Mouse (Mus musculus): Measurements from ENCODE around the gene Zfp239. TPM values are rescaled to one million over a fixed set of nuclear protein-coding genes. Genes with fewer than 3 reads are reported as not detected.

Zfp239 gene
- polyA plus RNA-seq (2014; fragmentation: Nextera tagmentation; extraction: Ambion mirVana): 6.8 and 8.4 TPM in 2 replicates

DNA sequence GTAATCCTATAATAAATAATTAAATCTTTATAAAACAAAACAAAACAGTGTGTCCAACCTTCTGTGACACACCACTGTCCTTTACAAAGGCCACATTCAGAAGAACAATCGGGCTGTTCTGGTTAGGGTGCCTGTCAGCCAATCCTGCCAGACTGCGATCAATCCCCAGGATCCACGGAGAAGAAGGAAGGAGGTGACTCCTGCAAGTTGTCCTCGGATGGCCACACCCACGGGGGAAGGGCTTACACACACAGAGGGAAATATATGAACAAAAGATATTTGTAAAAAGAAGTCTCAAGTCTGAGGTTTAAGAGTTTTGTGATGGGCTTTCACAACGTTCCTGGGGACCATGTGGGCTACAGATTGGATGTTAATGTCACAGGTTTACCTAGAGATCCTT, at the start of gene Zfp239:
TSS of gene Zfp239 (plus strand) at position 253 of the 400 bp plus-strand sequence.
- DNase-seq (ENCODE audit: low spot score): no peak
- no peak within 1 kb of the TSS for H3K27ac ChIP-seq (ENCODE audit: low read depth)
- whole genome bisulfite sequencing: 64% methylated on average over 6 of the region's 6 CpGs
- ATAC-seq (replicated peaks; ENCODE audit: low FRiP score, low TSS enrichment, low read depth): no peak
- peak within 1 kb of the TSS; percentile 60 for H3K9ac ChIP-seq (ENCODE audit: low read length)
- peak within 1 kb of the TSS; percentile 88 for H3K4me2 ChIP-seq (ENCODE audit: low read length)
- H3K27me3 ChIP-seq (replicated peaks; ENCODE audit: control insufficient read depth, insufficient read depth, low read length): no peaks in the 10 kb centered on the region
- no peaks in the 10 kb centered on the region for H3K9me3 ChIP-seq (ENCODE audit: control insufficient read depth, low read length)
- H3K36me3 ChIP-seq (ENCODE audit: control insufficient read depth, insufficient read depth, low read length): no peaks in the 10 kb centered on the region
- H3K4me3 ChIP-seq (ENCODE audit: low read depth, low read length): peak within 1 kb of the TSS; percentile 60
- H3K4me1 ChIP-seq (replicated peaks; ENCODE audit: control insufficient read depth, insufficient read depth, low read length): no peaks in the 10 kb centered on the region

GRCm38 (mm10) chr6:117814681-117815080, 47.2 kb upstream of the Zfp239 start:
- Histone ChIP-seq H3K9ac (ENCODE audit: low read length) (no peak overlapping the region), H3K4me2 (ENCODE audit: low read length) (no peak overlapping the region), H3K4me1 (replicated peaks; ENCODE audit: control insufficient read depth, insufficient read depth, low read length) (no peaks in the 10 kb centered on the region), H3K9me3 (ENCODE audit: control insufficient read depth, low read length) (no peaks in the 10 kb centered on the region), H3K36me3 (ENCODE audit: control insufficient read depth, insufficient read depth, low read length) (no peaks in the 10 kb centered on the region), H3K27me3 (replicated peaks; ENCODE audit: control insufficient read depth, insufficient read depth, low read length) (no peaks in the 10 kb centered on the region), H3K4me3 (ENCODE audit: low read depth, low read length) (no peak overlapping the region), H3K27ac (ENCODE audit: low read depth) (no peak overlapping the region)
- no peak for DNase-seq (ENCODE audit: low spot score)
- ATAC-seq (replicated peaks; ENCODE audit: low FRiP score, low TSS enrichment, low read depth): no peak

GRCm38 (mm10) chr6:117817108-117817541, 44.8 kb upstream of the Zfp239 start:
- no peak for ATAC-seq (replicated peaks; ENCODE audit: low FRiP score, low TSS enrichment, low read depth)
- Histone ChIP-seq H3K36me3 (ENCODE audit: control insufficient read depth, insufficient read depth, low read length) (no peaks in the 10 kb centered on the region), H3K27ac (ENCODE audit: low read depth) (no peak overlapping the region), H3K4me1 (replicated peaks; ENCODE audit: control insufficient read depth, insufficient read depth, low read length) (no peaks in the 10 kb centered on the region), H3K4me2 (ENCODE audit: low read length) (no peak overlapping the region), H3K9ac (ENCODE audit: low read length) (no peak overlapping the region), H3K27me3 (replicated peaks; ENCODE audit: control insufficient read depth, insufficient read depth, low read length) (no peaks in the 10 kb centered on the region), H3K9me3 (ENCODE audit: control insufficient read depth, low read length) (no peaks in the 10 kb centered on the region), H3K4me3 (ENCODE audit: low read depth, low read length) (no peak overlapping the region)
- no peak for DNase-seq (ENCODE audit: low spot score)
- 44% methylated on average over 4 of the region's 5 CpGs for WGBS

DNA sequence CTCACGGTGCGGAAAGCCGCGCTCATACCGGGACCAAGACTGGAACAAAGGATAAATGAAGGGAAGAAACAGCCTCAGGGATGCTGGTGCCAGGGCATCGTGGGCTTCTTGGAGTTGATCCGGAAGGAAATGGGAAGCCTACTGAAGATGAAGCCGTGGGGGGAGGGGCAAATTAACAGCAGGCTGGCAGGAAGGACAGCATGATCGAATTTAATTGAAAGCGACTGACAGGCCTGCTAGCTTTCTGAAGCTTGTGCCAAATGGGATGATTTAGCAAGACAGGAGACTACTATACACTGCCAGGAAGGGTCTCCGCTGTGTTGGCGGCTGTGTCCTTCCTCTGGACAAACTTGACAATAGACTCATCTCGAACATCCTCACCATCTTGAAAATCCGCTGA, 41.6 kb upstream of the Zfp239 start:
- Histone ChIP-seq H3K4me3 (ENCODE audit: low read depth, low read length) (no peak overlapping the region), H3K9ac (ENCODE audit: low read length) (no peak overlapping the region), H3K36me3 (ENCODE audit: control insufficient read depth, insufficient read depth, low read length) (no peaks in the 10 kb centered on the region), H3K27me3 (replicated peaks; ENCODE audit: control insufficient read depth, insufficient read depth, low read length) (no peaks in the 10 kb centered on the region), H3K4me1 (replicated peaks; ENCODE audit: control insufficient read depth, insufficient read depth, low read length) (0 out of 2 replicates have a peak, but pooled peaks cover 4% of the 10 kb centered on the region), H3K4me2 (ENCODE audit: low read length) (no peak overlapping the region), H3K27ac (ENCODE audit: low read depth) (no peak overlapping the region), H3K9me3 (ENCODE audit: control insufficient read depth, low read length) (no peaks in the 10 kb centered on the region)
- ATAC-seq (replicated peaks; ENCODE audit: low FRiP score, low TSS enrichment, low read depth) (no peak), DNase-seq (ENCODE audit: low spot score) (no peak)
- 92% methylated on average over 14 of the region's 14 CpGs for WGBS

GRCm38 (mm10) chr6:117825369-117825768, 36.5 kb upstream of the Zfp239 start:
- H3K4me3 ChIP-seq (ENCODE audit: low read depth, low read length): no peak overlapping the region
- no peaks in the 10 kb centered on the region for H3K9me3 ChIP-seq (ENCODE audit: control insufficient read depth, low read length)
- H3K27ac ChIP-seq (ENCODE audit: low read depth): no peak overlapping the region
- H3K27me3 ChIP-seq (replicated peaks; ENCODE audit: control insufficient read depth, insufficient read depth, low read length): no peaks in the 10 kb centered on the region
- 10% methylated on average over 4 of the region's 4 CpGs for WGBS
- no peak overlapping the region for H3K4me2 ChIP-seq (ENCODE audit: low read length)
- peak; percentile 86 for DNase-seq (ENCODE audit: low spot score)
- peak; percentile 73; the same call in 1 of the 2 replicates for ATAC-seq (replicated peaks; ENCODE audit: low FRiP score, low TSS enrichment, low read depth)
- H3K4me1 ChIP-seq (replicated peaks; ENCODE audit: control insufficient read depth, insufficient read depth, low read length): peaks cover 12% of the 10 kb centered on the region; the same call in 1 of the 2 replicates
- H3K36me3 ChIP-seq (ENCODE audit: control insufficient read depth, insufficient read depth, low read length): no peaks in the 10 kb centered on the region
- no peak overlapping the region for H3K9ac ChIP-seq (ENCODE audit: low read length)

DNA sequence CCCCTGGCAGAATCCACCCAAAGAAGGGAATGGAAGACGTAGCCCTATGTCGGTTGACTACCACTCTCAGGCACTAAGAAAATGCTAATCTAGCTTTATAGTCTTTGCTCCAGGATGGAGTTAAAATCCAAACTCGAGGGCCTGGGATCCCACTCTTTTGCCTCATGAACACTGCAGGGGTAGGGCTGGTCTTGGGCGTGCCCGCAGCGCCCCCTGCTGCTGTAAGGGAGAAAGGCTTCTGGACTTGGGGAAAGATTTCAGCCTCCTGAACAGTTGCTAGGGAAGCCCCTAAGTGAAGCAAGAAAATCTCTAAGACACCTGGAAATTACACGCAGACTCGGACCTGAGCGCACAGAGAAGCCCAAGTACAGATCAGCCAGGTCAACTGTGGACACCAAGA, 33.6 kb upstream of the Zfp239 start:
- Histone ChIP-seq H3K9ac (ENCODE audit: low read length) (no peak overlapping the region), H3K4me2 (ENCODE audit: low read length) (no peak overlapping the region), H3K27ac (ENCODE audit: low read depth) (no peak overlapping the region), H3K27me3 (replicated peaks; ENCODE audit: control insufficient read depth, insufficient read depth, low read length) (no peaks in the 10 kb centered on the region), H3K4me1 (replicated peaks; ENCODE audit: control insufficient read depth, insufficient read depth, low read length) (peaks cover 12% of the 10 kb centered on the region; the same call in 1 of the 2 replicates), H3K9me3 (ENCODE audit: control insufficient read depth, low read length) (no peaks in the 10 kb centered on the region), H3K36me3 (ENCODE audit: control insufficient read depth, insufficient read depth, low read length) (no peaks in the 10 kb centered on the region), H3K4me3 (ENCODE audit: low read depth, low read length) (no peak overlapping the region)
- ATAC-seq (replicated peaks; ENCODE audit: low FRiP score, low TSS enrichment, low read depth) (0 out of 2 replicates have a peak, but pooled peaks have one; percentile 32), DNase-seq (ENCODE audit: low spot score) (peak; percentile 90)
- WGBS: 20% methylated on average over 9 of the region's 9 CpGs

GRCm38 (mm10) chr6:117840686-117841510, 21.0 kb upstream of the Zfp239 start, which contains the start of gene Zfp637:
TSS of gene Zfp637 (plus strand) at chr6:117841180.
- WGBS: under 1% methylated on average over 66 of the region's 66 CpGs
- Histone ChIP-seq H3K9me3 (ENCODE audit: control insufficient read depth, low read length) (no peaks in the 10 kb centered on the region), H3K9ac (ENCODE audit: low read length) (peak within 1 kb of the TSS; percentile 97), H3K27me3 (replicated peaks; ENCODE audit: control insufficient read depth, insufficient read depth, low read length) (no peaks in the 10 kb centered on the region), H3K4me2 (ENCODE audit: low read length) (peak within 1 kb of the TSS; percentile 69), H3K36me3 (ENCODE audit: control insufficient read depth, insufficient read depth, low read length) (peaks cover 29% of the 10 kb centered on the region), H3K4me3 (ENCODE audit: low read depth, low read length) (peak within 1 kb of the TSS; percentile 88), H3K27ac (ENCODE audit: low read depth) (peak within 1 kb of the TSS; percentile 88), H3K4me1 (replicated peaks; ENCODE audit: control insufficient read depth, insufficient read depth, low read length) (peaks cover 7% of the 10 kb centered on the region; the same call in 1 of the 2 replicates)
- DNase-seq (ENCODE audit: low spot score): peak; percentile 92
- peak; percentile 94 for ATAC-seq (replicated peaks; ENCODE audit: low FRiP score, low TSS enrichment, low read depth)

GRCm38 (mm10) chr6:117841511-117841955, 20.4 kb upstream of the Zfp239 start:
- Histone ChIP-seq H3K9ac (ENCODE audit: low read length) (peak overlapping the region; percentile 97), H3K4me3 (ENCODE audit: low read depth, low read length) (peak overlapping the region; percentile 88), H3K27me3 (replicated peaks; ENCODE audit: control insufficient read depth, insufficient read depth, low read length) (no peaks in the 10 kb centered on the region), H3K4me1 (replicated peaks; ENCODE audit: control insufficient read depth, insufficient read depth, low read length) (peaks cover 7% of the 10 kb centered on the region; the same call in 1 of the 2 replicates), H3K9me3 (ENCODE audit: control insufficient read depth, low read length) (no peaks in the 10 kb centered on the region), H3K4me2 (ENCODE audit: low read length) (peak overlapping the region; percentile 69), H3K36me3 (ENCODE audit: control insufficient read depth, insufficient read depth, low read length) (peaks cover 35% of the 10 kb centered on the region), H3K27ac (ENCODE audit: low read depth) (peak overlapping the region; percentile 88)
- ATAC-seq (replicated peaks; ENCODE audit: low FRiP score, low TSS enrichment, low read depth) (no peak), DNase-seq (ENCODE audit: low spot score) (no peak)
- 10% methylated on average over 12 of the region's 12 CpGs for WGBS

Data from intestine, embryonic 14.5 days (tissue).